Mouse (Mus musculus): ENCODE results near the gene Atp8a2. TPM values are rescaled to one million over a fixed set of nuclear protein-coding genes. Genes with fewer than 3 reads are reported as not detected.

The Atp8a2 gene
- total and polyA plus RNA-seq, 2 experiments from 2014 or later = 43.0 to 81.7 TPM

DNA sequence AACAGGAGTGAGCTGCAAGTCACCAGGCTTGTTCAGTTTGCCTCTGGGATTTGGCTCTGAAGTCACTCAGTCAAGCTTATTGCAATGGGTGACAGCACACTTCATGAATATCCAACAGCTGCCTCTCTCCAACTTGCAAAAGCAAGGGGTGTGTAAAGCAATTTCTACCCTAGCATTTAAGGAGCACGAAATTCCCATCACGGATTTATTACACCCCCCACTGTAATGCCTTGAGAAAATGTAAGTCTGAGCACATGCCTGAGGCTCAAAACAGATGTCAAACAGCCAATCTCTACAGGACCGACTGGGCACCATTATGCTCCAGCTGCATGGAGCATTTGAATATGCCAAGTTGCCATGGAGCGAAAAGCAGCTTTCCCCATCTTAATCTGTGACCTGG, 334.6 kb downstream of the Atp8a2 start:
- no peak for TF ChIP-seq CTCF (IDR thresholded peaks at IDR 0.05)
- Histone ChIP-seq H3K27me3 (ENCODE audit: insufficient read depth, low read length) (no peaks in the 10 kb centered on the region), H3K9ac (replicated peaks; ENCODE audit: low read length, poor library complexity, severe bottlenecking) (no peak overlapping the region), H3K9me3 (ENCODE audit: low read length) (no peaks in the 10 kb centered on the region), H3K27ac (ENCODE audit: low read depth, low read length) (no peak overlapping the region), H3K4me2 (ENCODE audit: low read depth, low read length, poor library complexity, severe bottlenecking) (no peak overlapping the region), H3K4me3 (ENCODE audit: low read depth, low read length) (no peak overlapping the region), H3K36me3 (ENCODE audit: insufficient read depth, low read length) (no peaks in the 10 kb centered on the region), H3K4me1 (ENCODE audit: insufficient read depth, low read length) (no peaks in the 10 kb centered on the region)
- peak; percentile 46 for DNase-seq (ENCODE audit: low spot score)
- peak; percentile 65 for ATAC-seq (ENCODE audit: low FRiP score)
- 26% methylated on average over 4 of the region's 4 CpGs for WGBS

DNA sequence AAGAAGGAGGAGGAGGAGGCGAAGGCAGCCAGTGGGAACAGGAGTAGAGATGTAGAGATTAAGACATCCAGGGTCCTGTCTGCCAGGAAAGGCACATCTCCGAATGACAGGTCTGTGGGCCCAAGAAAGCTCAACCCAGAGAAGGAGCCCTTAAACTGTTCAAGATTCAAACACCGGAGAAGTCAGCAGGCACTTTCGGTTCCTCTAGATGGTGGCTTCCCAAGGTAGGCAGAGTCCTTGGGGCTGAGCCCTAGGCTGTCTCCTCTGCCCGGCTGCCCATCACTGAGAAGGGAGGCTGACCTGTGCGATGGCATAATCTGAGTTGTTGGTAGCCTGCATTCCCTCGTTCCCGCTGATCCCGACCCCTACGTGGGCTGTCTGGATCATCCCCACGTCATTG, 337.1 kb downstream of the Atp8a2 start:
- no peak for TF ChIP-seq CTCF (IDR thresholded peaks at IDR 0.05)
- 94% methylated on average over 11 of the region's 11 CpGs for WGBS
- no peak for DNase-seq (ENCODE audit: low spot score)
- no peak overlapping the region for H3K4me2 ChIP-seq (ENCODE audit: low read depth, low read length, poor library complexity, severe bottlenecking)
- no peaks in the 10 kb centered on the region for H3K9me3 ChIP-seq (ENCODE audit: low read length)
- no peak overlapping the region for H3K27ac ChIP-seq (ENCODE audit: low read depth, low read length)
- H3K36me3 ChIP-seq (ENCODE audit: insufficient read depth, low read length) = peaks cover 6% of the 10 kb centered on the region; the same call in 1 of the 2 replicates
- no peaks in the 10 kb centered on the region for H3K4me1 ChIP-seq (ENCODE audit: insufficient read depth, low read length)
- no peak overlapping the region for H3K9ac ChIP-seq (replicated peaks; ENCODE audit: low read length, poor library complexity, severe bottlenecking)
- no peaks in the 10 kb centered on the region for H3K27me3 ChIP-seq (ENCODE audit: insufficient read depth, low read length)
- no peak overlapping the region for H3K4me3 ChIP-seq (ENCODE audit: low read depth, low read length)
- ATAC-seq (ENCODE audit: low FRiP score) = no peak

DNA sequence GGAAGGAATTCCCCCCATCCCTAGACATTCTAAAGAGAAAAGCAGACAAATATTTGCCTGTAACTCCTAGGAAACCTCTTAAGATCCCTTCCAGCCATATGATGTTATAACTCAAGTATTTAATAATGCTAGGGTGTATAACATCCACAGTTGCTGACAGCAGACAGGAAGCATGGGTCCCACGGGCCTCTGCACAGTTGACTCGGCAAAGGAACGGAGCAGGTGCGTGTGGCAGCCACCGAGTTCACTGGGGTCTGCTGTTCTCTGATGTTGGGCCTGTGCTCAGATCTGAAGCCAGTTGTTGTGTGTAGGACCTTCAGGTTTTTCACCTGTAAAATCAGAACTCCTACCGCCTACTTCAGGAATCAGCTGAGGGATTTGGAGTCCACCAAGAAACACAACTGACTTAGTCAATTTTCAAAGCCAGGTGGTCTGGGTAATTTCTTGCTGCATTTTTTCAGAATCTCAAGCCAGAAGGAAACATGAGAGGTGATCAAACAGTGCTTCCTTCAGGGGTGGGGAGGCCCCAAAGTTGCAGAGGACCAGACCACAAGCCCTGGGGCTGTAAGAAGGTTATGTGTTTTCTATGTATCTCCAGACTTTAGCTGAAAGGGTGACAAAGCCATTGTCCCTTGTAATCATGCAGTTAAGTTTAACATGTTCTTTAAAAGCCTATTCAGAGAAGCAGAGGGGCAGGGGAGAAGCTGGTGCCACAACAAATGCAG, 338.3 kb downstream of the Atp8a2 start:
- Histone ChIP-seq H3K4me3 (ENCODE audit: low read depth, low read length) (no peak overlapping the region), H3K36me3 (ENCODE audit: insufficient read depth, low read length) (peaks cover 6% of the 10 kb centered on the region; the same call in 1 of the 2 replicates), H3K9ac (replicated peaks; ENCODE audit: low read length, poor library complexity, severe bottlenecking) (no peak overlapping the region), H3K27ac (ENCODE audit: low read depth, low read length) (no peak overlapping the region), H3K9me3 (ENCODE audit: low read length) (no peaks in the 10 kb centered on the region), H3K4me2 (ENCODE audit: low read depth, low read length, poor library complexity, severe bottlenecking) (no peak overlapping the region), H3K4me1 (ENCODE audit: insufficient read depth, low read length) (no peaks in the 10 kb centered on the region), H3K27me3 (ENCODE audit: insufficient read depth, low read length) (no peaks in the 10 kb centered on the region)
- no peak for DNase-seq (ENCODE audit: low spot score)
- TF ChIP-seq CTCF (IDR thresholded peaks at IDR 0.05) = no peak
- ATAC-seq (ENCODE audit: low FRiP score) = no peak
- WGBS = 82% methylated on average over 6 of the region's 6 CpGs

DNA sequence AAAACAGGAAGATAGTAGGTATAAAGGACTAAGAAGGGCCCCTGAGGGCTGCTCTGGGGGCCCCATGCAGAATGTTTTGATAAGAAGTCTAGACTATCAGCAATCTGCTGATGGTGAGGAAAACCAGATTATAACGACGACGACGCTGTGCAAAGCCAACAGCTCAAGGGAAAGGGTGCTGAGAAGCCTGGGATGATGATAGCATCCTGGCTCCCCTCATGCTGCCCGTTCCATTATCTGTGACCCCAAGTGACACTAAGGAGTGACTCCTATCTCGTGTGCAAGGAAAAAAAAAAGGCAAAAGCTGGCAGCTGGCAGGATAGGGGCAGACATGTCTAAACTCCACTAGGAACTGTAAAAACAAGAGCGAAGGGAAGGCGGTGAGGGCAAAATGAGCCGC, 343.8 kb downstream of the Atp8a2 start:
- WGBS = 72% methylated on average over 9 of the region's 9 CpGs
- Histone ChIP-seq H3K4me3 (ENCODE audit: low read depth, low read length) (no peak overlapping the region), H3K27me3 (ENCODE audit: insufficient read depth, low read length) (no peaks in the 10 kb centered on the region), H3K4me1 (ENCODE audit: insufficient read depth, low read length) (no peaks in the 10 kb centered on the region), H3K36me3 (ENCODE audit: insufficient read depth, low read length) (peaks cover 6% of the 10 kb centered on the region; the same call in 1 of the 2 replicates), H3K9me3 (ENCODE audit: low read length) (no peaks in the 10 kb centered on the region), H3K9ac (replicated peaks; ENCODE audit: low read length, poor library complexity, severe bottlenecking) (no peak overlapping the region), H3K4me2 (ENCODE audit: low read depth, low read length, poor library complexity, severe bottlenecking) (no peak overlapping the region), H3K27ac (ENCODE audit: low read depth, low read length) (no peak overlapping the region)
- no peak for TF ChIP-seq CTCF (IDR thresholded peaks at IDR 0.05)
- ATAC-seq (ENCODE audit: low FRiP score) (no peak), DNase-seq (ENCODE audit: low spot score) (no peak)

DNA sequence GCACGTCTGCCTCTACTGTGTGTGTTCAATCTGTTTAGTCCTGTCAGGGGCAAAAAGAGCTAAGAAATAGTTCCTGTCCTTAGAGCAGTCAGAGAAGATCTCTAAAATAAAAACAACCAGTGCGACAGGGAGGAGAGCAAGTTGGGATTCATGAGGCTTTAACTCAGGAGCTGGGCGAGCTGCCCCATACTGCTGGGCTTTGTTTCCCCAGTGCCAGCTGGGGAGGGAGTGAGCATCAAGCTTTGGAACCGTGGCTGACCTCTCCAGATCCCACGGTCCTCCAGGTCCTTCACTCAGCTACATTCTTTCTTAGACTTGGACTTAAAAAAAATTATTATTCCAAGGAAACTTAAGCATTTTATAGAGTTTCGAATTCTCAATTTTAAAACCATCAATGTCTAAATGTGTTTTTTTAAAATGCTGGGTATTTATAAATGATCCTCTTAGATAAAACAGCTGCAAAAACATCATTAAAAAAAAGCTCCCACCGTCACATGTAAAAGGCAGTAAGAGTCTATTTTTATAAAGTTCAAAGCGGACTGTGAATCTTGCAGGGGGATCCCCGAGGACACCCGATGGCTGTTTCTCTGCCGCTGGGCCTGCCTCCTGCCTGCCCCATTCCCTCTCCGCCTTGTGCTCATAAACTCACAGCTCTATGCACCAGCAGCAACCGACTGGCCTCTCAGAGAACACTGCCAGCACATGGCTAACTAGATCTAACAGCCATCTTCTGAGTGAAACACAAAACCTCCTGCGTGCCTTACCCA, 350.2 kb downstream of the Atp8a2 start:
- DNase-seq (ENCODE audit: low spot score) (no peak), ATAC-seq (ENCODE audit: low FRiP score) (no peak)
- H3K4me1 ChIP-seq (ENCODE audit: insufficient read depth, low read length) = peaks cover 3% of the 10 kb centered on the region; the same call in 1 of the 2 replicates
- H3K36me3 ChIP-seq (ENCODE audit: insufficient read depth, low read length) = no peaks in the 10 kb centered on the region
- H3K9me3 ChIP-seq (ENCODE audit: low read length) = no peaks in the 10 kb centered on the region
- no peak overlapping the region for H3K4me3 ChIP-seq (ENCODE audit: low read depth, low read length)
- no peak overlapping the region for H3K9ac ChIP-seq (replicated peaks; ENCODE audit: low read length, poor library complexity, severe bottlenecking)
- 27% methylated on average over 14 of the region's 14 CpGs for WGBS
- H3K4me2 ChIP-seq (ENCODE audit: low read depth, low read length, poor library complexity, severe bottlenecking) = no peak overlapping the region
- TF ChIP-seq CTCF (IDR thresholded peaks at IDR 0.05) = no peak
- peak overlapping the region; percentile 33; the same call in 1 of the 2 replicates for H3K27ac ChIP-seq (ENCODE audit: low read depth, low read length)
- no peaks in the 10 kb centered on the region for H3K27me3 ChIP-seq (ENCODE audit: insufficient read depth, low read length)
